Mouse (Mus musculus) MEL (cell line): Measurements from ENCODE around the gene Atp8b4. TPM values are rescaled to one million over a fixed set of nuclear protein-coding genes. Genes with fewer than 3 reads are reported as not detected.

ENCODE experiments used
- DNase-seq: peaks from one replicate; pipeline ENCODE4 v3.0.0; 2011; ENCODE audit warnings: low read depth, low spot score
- H3K27ac ChIP-seq: 2 replicates; pipeline ENCODE4 v1.5.1; 2012; ENCODE audit warnings: low read depth, mild to moderate bottlenecking, control low read depth, low read length, moderate library complexity; ENCODE audit not compliant: control insufficient read depth
- H3K27me3 ChIP-seq, 2 experiments: fragments of 150-350 bp in 1 of 2; sonication (generic) in 1 of 2; 2 replicates each; pipeline ENCODE4 v1.6.1; 2012; ENCODE audit warnings: low read length in 2 of 2, mild to moderate bottlenecking in 2 of 2, improper control_type of control experiment in 1 of 2, moderate library complexity in 1 of 2; ENCODE audit not compliant: insufficient read depth in 2 of 2, control insufficient read depth in 1 of 2
- H3K36me3 ChIP-seq, 2 experiments: 2 replicates each; pipeline ENCODE4 v1.6.1; 2012 to 2014; ENCODE audit warnings: low read length in 2 of 2, improper control_type of control experiment in 1 of 2, inconsistent platforms in 1 of 2, mild to moderate bottlenecking in 1 of 2; ENCODE audit not compliant: insufficient read depth in 2 of 2, control insufficient read depth in 1 of 2
- H3K4me1 ChIP-seq, 2 experiments: fragments of 150-350 bp in 1 of 2; sonication (generic) in 1 of 2; 2 replicates each; pipeline ENCODE4 v1.6.1; 2012; ENCODE audit warnings: low read length in 2 of 2, improper control_type of control experiment in 1 of 2, mild to moderate bottlenecking in 1 of 2; ENCODE audit not compliant: insufficient read depth in 2 of 2, control insufficient read depth in 1 of 2
- H3K4me3 ChIP-seq, 2 experiments: fragments of 150-350 bp in 1 of 2; sonication (generic) in 1 of 2; 2 replicates each; pipeline ENCODE4 v1.5.1; 2012; ENCODE audit warnings: low read depth in 2 of 2, low read length in 2 of 2, mild to moderate bottlenecking in 2 of 2, moderate library complexity in 2 of 2, control low read depth in 1 of 2, improper control_type of control experiment in 1 of 2; ENCODE audit not compliant: control insufficient read depth in 1 of 2, insufficient read depth in 1 of 2
- H3K79me2 ChIP-seq: 2 replicates; pipeline ENCODE4 v1.6.1; 2012; ENCODE audit warnings: mild to moderate bottlenecking, low read length, moderate library complexity; ENCODE audit not compliant: control insufficient read depth, poor library complexity, insufficient read depth
- H3K9ac ChIP-seq: 2 replicates; pipeline ENCODE4 v1.6.1; 2012; ENCODE audit warnings: low read depth, mild to moderate bottlenecking, control low read depth, low read length, moderate library complexity; ENCODE audit not compliant: control insufficient read depth, poor library complexity, severe bottlenecking
- H3K9me3 ChIP-seq: fragments of 150-350 bp; sonication (generic); replicated peaks from 2 replicates; pipeline ENCODE4 v1.6.1; 2012; ENCODE audit warnings: mild to moderate bottlenecking, low read length, improper control_type of control experiment, moderate library complexity; ENCODE audit not compliant: insufficient read depth
- CHD1 ChIP-seq: IDR thresholded peaks from 2 replicates; pipeline ENCODE4 v1.6.1; 2012; ENCODE audit warnings: low read depth, mild to moderate bottlenecking, inconsistent platforms, low read length, improper control_type of control experiment
- E2F4 ChIP-seq: IDR thresholded peaks from 2 replicates; pipeline ENCODE4 v1.6.1; 2011; ENCODE audit warnings: low read depth, low read length, improper control_type of control experiment, borderline replicate concordance
- ETS1 ChIP-seq: IDR thresholded peaks from 2 replicates; pipeline ENCODE4 v1.6.1; 2012; ENCODE audit warnings: low read depth, mild to moderate bottlenecking, inconsistent platforms, low read length, improper control_type of control experiment, moderate library complexity
- HCFC1 ChIP-seq: IDR thresholded peaks from 2 replicates; pipeline ENCODE4 v1.6.1; 2012; ENCODE audit warnings: low read depth, mild to moderate bottlenecking, inconsistent platforms, low read length, improper control_type of control experiment, moderate library complexity
- MAX ChIP-seq: IDR thresholded peaks from 2 replicates; pipeline ENCODE4 v1.6.1; 2011; ENCODE audit warnings: low read length, improper control_type of control experiment
- MXI1 ChIP-seq: IDR thresholded peaks from 2 replicates; pipeline ENCODE4 v1.6.1; 2011; ENCODE audit warnings: mild to moderate bottlenecking, low read depth, low read length, improper control_type of control experiment
- MYB ChIP-seq: IDR thresholded peaks from 2 replicates; pipeline ENCODE4 v1.6.1; 2011; ENCODE audit warnings: mild to moderate bottlenecking, low read depth, low read length, improper control_type of control experiment
- MYC ChIP-seq: IDR thresholded peaks from 2 replicates; pipeline ENCODE4 v1.6.1; 2011; ENCODE audit warnings: low read depth, mild to moderate bottlenecking, low read length, improper control_type of control experiment, moderate library complexity
- POLR2AphosphoS2 ChIP-seq: IDR thresholded peaks from 2 replicates; pipeline ENCODE4 v1.6.1; 2011; ENCODE audit warnings: low read length, improper control_type of control experiment
- RAD21 ChIP-seq: IDR thresholded peaks from 2 replicates; pipeline ENCODE4 v1.6.1; 2011; ENCODE audit warnings: mild to moderate bottlenecking, low read depth, low read length, improper control_type of control experiment
- RCOR1 ChIP-seq: IDR thresholded peaks from 2 replicates; pipeline ENCODE4 v1.6.1; 2012; ENCODE audit warnings: low read depth, mild to moderate bottlenecking, inconsistent platforms, low read length, improper control_type of control experiment
- SIN3A ChIP-seq: IDR thresholded peaks from 2 replicates; pipeline ENCODE4 v1.6.1; 2012; ENCODE audit warnings: low read length, improper control_type of control experiment, inconsistent platforms
- SMC3 ChIP-seq: IDR thresholded peaks from 2 replicates; pipeline ENCODE4 v1.6.1; 2011; ENCODE audit warnings: low read depth, low read length, improper control_type of control experiment
- TAL1 ChIP-seq: IDR thresholded peaks from 2 replicates; pipeline ENCODE4 v1.6.1; 2012; ENCODE audit warnings: mild to moderate bottlenecking, inconsistent platforms, low read length, moderate library complexity, mixed read lengths
- TBP ChIP-seq: IDR thresholded peaks from 2 replicates; pipeline ENCODE4 v1.8.0; 2011; ENCODE audit warnings: low read depth, low read length, improper control_type of control experiment
- TCF12 ChIP-seq: IDR thresholded peaks from 2 replicates; pipeline ENCODE4 v1.6.1; 2014; ENCODE audit warnings: low read depth, mild to moderate bottlenecking, inconsistent platforms, low read length, improper control_type of control experiment, moderate library complexity
- USF1 ChIP-seq: IDR thresholded peaks from 2 replicates; pipeline ENCODE4 v1.6.1; 2014; ENCODE audit warnings: low read depth, mild to moderate bottlenecking, inconsistent platforms, low read length, improper control_type of control experiment, moderate library complexity
- ZKSCAN1 ChIP-seq: IDR thresholded peaks from 2 replicates; pipeline ENCODE4 v1.6.1; 2012; ENCODE audit warnings: low read depth, mild to moderate bottlenecking, inconsistent platforms, low read length, improper control_type of control experiment, moderate library complexity
- ZMIZ1 ChIP-seq: IDR thresholded peaks from 2 replicates; pipeline ENCODE4 v1.6.1; 2012; ENCODE audit warnings: low read depth, mild to moderate bottlenecking, inconsistent platforms, low read length, improper control_type of control experiment, moderate library complexity
- polyA plus RNA-seq, 2 experiments: library from polyadenylated mRNA; stranded (reverse) in 1 of 2; unstranded in 1 of 2; fragments of >175 nt in 1 of 2; fragments of >200 nt in 1 of 2; gene quantifications; 2 replicates each; pipeline versions ENCODE4 v1.2.1 to v1.2.4; 2012; ENCODE audit warnings: low replicate concordance in 2 of 2, low read depth in 1 of 2; ENCODE audit not compliant: insufficient read length in 2 of 2, insufficient read depth in 1 of 2, missing spikeins in 1 of 2
- total RNA-seq: library from RNA; depleted of rRNA; stranded (reverse); fragments of 300-350 nt; gene quantifications from 2 replicates; pipeline ENCODE4 v1.2.3, GENCODE M21; 2012

Atp8b4 gene
- total and polyA plus RNA-seq, 3 experiments = not detected

DNA sequence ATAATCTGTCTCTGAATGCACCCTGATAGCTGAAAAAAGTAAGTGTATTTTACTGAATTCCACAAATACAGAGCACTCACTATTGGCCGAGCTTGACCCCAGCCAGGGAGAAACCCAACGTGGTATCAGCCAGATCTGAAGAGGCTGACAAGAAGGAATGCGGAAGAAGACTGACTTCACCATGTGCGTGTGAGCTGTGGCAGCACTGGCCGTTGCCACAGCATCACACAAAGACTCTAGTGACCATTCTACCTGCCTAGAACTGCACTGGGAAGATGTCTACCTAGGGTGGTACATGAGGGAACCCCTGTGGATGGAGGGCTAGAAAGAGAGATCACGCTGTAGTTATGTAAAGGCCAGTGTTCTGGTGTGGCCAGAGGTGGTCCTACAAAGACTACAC lies 55.4 kb downstream of the Atp8b4 start:
- H3K4me1 ChIP-seq = no peaks in the 10 kb centered on the region
- TF ChIP-seq ETS1 (no peak), MYC (no peak), MYB (no peak), TAL1 (no peak), SIN3A (no peak), HCFC1 (no peak), RAD21 (no peak), RCOR1 (no peak), TBP (no peak), USF1 (no peak), ZMIZ1 (no peak), E2F4 (no peak)
- no peak for DNase-seq
- H3K36me3 ChIP-seq = no peaks in the 10 kb centered on the region
- H3K9ac ChIP-seq = no peak overlapping the region
- no peaks in the 10 kb centered on the region for H3K79me2 ChIP-seq
- no peaks in the 10 kb centered on the region for H3K9me3 ChIP-seq
- H3K4me3 ChIP-seq = no peak overlapping the region
- H3K27me3 ChIP-seq = peaks cover 0 to 2% of the 10 kb centered on the region in 2 experiments; a peak in 1 of 4 replicates
- no peak overlapping the region for H3K27ac ChIP-seq

- Histone ChIP-seq H3K4me3 (no peak overlapping the region), H3K9me3 (no peaks in the 10 kb centered on the region), H3K36me3 (no peaks in the 10 kb centered on the region), H3K9ac (no peak overlapping the region), H3K79me2 (no peaks in the 10 kb centered on the region), H3K4me1 (no peaks in the 10 kb centered on the region), H3K27ac (no peak overlapping the region), H3K27me3 (peaks cover 0 to 4% of the 10 kb centered on the region in 2 experiments; a peak in 2 of 4 replicates)
- TF ChIP-seq RCOR1 = no peak
- TF ChIP-seq ZMIZ1 = no peak
- no peak for TF ChIP-seq CHD1
- TF ChIP-seq TCF12 = no peak
- TF ChIP-seq ZKSCAN1 = no peak
- no peak for TF ChIP-seq SIN3A
- TF ChIP-seq SMC3 = no peak
- TF ChIP-seq MAX = no peak
- TF ChIP-seq MXI1 = no peak
- no peak for TF ChIP-seq POLR2AphosphoS2
- DNase-seq = no peak
Measured at GRCm38 (mm10) chr2:126441586-126441985, 58.9 kb downstream of the Atp8b4 start.
